Mouse (Mus musculus): ENCODE data around the gene Mgat4b. TPM values are rescaled to one million over a fixed set of nuclear protein-coding genes. Genes with fewer than 3 reads are reported as not detected.
A peak's percentile ranks its signal among the peaks of the same experiment; 100 is the strongest.
"Not testable (repeated sequence)": the region's sequence is repeated elsewhere in the genome, so short reads cannot be mapped to it uniquely, and the experiment has no call there.

Gene Mgat4b
- 100 to 1,000 TPM in 1 of 2 experiments, 10 to 100 TPM in 1; 89.3 to 110 TPM for total RNA-seq (2021)
- long read RNA-seq, experiment 1, transcript Mgat4b-201 (15 exons, 2,429 nt), result major isoform, 105 of 123 reads
- long read RNA-seq, experiment 1, partial matches to known transcripts, result 2 of 123 reads
- long read RNA-seq, experiment 1, other reads (novel, unspliced or antisense), result 16 of 123 reads
- long read RNA-seq, experiment 2, transcript Mgat4b-201 (15 exons, 2,429 nt), result major isoform, 274 of 371 reads
- long read RNA-seq, experiment 2, partial matches to known transcripts, result 51 of 371 reads
- long read RNA-seq, experiment 2, other reads (novel, unspliced or antisense), result 44 of 371 reads

DNA sequence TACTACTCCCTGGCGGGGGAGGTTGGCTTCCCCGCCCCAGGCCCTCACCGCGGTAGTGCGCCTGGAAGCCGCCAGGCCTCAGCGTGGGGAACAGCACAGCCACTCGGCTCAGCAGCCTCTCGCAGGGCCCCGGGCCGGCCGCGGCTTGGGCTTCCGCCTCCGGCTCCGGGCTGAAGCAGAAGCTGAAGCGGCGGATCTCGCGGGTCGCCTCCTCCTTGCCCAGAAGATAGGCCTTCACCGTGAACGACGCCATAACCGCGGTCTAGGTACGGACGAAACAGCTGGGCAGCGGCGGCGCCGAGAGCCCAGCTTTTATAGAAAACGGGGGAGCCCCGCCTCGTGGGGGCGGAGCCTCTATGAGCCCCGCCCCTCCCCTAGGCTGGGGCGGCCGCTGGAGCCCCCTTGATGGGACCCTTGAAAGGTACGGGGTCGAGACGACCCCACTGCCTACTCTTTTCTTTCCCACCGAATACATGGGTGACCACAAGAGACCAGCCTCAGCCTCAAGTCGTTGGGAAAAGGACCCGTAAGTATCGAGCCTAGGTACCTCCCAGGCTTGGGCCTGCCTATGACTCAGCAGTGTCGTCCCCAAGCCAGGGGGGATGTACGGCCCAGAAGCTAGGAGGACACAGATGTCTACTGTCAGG is at the start of gene Mgat4b, which contains the start of gene Sqstm1:
Mgat4b (plus strand) TSS at position 386 of the 647 bp plus-strand sequence.
Sqstm1 (minus strand) TSS at position 323 of the 647 bp plus-strand sequence.
- DNase-seq (ENCODE audit: low spot score in 2 of 2), result peak; percentile 93 to 94

DNA sequence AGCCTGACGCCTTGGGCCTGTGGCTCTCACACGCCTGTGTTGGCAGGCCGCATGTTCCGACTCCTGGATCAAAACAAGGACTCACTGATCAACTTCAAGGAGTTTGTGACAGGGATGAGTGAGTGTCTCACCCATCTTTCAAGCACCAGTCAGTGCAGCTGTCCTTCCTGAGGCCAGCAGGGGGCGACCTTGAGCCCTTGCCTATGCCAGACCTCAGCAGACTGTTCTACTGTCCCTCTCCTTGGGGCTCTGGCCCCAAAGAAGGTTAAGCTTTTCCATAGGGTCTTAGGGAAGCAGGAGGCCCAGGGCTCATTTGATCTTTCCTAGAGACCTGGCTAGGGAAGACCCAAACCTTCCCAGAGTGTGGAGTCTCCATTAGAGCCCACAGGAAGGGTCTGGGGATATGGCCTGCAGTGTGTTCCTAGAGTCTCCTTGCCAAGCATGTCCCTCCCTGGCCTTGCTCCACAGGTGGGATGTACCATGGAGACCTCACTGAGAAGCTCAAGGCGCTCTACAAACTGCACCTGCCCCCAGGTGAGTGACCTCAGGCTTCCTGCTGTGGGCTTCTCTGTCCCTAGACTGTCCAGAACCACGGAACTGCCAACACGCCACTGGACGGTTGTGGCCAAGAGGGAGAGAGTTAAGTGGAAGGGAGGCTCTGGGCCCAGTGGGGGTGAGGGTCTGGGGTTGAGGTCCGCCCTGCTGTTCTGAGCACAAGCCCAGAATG is 48.9 kb upstream of the Mgat4b start:
- peak; percentile 56 to 62 for DNase-seq (ENCODE audit: low spot score in 2 of 2)

DNA sequence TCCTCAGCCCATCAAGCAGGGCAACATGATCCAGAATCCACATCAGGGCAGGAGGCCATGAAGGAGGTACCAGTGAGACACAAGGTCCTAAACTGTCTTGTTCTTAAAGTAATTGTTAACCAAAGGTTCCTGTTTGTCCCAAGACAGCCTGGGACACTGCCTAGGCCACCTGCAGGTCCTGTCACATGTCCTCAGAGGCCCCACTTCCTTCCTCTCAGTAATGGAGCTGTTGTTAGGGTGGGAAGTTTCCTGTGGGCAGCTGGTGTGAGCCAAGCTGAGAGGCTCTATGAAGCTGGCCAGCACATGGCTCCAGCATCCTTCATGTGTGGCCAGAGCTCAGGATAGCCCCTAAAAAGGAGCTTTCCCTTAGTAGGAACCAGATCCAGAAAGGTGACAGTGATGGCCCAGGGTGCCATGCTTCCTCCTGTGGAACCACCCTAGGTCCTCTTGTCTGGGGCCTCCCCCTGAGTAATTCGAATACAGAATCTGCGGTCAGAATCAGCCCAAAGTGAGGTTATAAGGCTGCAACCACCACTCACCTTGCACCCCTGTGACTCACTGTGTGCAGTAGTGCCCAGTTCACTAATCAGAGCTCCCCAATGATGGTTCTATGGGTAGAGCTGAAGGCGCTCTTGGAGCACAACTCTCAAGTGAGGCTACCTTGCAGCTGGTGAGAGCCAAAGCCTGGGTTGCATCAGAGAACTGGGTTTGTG is 48.2 kb upstream of the Mgat4b start:
- DNase-seq (ENCODE audit: low spot score in 2 of 2), result no peak

DNA sequence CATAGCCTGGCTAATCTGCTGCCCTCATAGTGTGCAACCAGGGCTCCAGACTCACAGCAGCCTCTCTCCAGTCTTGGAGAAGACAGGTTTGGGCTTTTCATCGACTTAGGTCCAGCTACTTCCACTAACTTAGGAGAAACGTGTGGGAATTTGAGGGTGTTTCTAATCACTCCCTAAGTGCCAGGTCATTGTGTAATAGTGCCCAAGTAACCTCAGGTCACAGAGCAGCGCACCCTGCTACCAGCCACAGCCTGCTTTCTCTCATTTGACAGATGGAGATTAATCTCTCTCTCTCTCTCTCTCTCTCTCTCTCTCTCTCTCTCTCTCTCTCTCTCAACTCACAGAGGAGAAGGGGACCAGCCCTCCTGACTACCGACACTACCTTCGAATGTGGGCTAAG is 42.3 kb upstream of the Mgat4b start:
- DNase-seq (ENCODE audit: low spot score in 2 of 2), result no peak

DNA sequence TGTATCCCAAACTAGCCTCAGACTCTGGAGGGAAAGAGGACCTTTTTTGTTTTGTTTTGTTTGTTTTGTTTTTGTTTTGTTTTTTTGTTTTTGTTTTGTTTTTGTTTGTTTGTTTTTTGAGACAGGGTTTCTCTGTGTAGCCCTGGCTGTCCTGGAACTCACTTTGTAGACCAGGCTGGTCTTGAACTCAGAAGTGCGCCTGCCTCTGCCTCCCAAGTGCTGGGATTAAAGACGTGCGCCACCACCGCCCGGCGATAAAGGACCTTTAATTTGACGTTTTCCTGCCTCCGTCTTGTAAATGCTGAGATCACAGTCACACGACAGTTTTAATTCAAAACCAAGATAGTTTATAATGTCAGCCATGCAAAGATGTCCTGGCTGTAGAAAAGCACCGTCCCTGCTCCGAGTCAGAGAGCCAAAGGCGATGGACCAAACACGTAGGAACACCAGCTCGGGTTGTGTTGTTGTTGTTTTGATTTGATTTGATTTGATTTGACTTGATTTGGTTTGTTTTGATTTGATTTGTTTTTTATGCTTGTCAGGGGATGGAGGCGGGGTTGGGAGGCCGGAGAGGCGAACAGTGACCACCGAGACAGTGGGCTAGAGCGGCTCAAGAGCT is 36.5 kb upstream of the Mgat4b start, which contains the start of gene Mrnip:
Mrnip (plus strand) TSS at position 334 of the 619 bp plus-strand sequence.
- DNase-seq (ENCODE audit: low spot score in 2 of 2), result not testable (repeated sequence)

DNA sequence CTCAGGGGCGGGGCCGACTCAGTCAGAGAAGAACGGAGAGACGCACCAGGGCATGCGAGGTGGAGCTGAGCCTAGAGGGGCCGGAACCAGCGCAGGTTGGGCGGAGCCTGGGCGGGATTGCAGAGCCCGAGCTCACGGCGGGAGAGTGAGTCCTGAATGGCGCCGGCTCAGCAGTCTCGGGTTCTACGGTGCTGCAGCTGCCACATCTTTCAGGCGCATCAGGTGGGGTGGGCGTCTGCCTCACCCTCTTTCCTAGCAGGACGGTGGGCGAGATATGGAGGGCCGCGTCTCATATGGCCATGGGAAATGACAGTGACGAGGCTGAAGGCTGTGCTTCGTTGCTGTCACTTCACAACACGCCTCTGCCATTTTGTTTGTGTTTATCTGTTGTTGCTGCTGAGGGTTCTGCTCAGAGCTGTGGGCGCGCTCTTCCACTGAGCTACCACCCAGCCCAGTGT is 35.9 kb upstream of the Mgat4b start:
- DNase-seq (ENCODE audit: low spot score in 2 of 2), result peak; percentile 91 to 97

DNA sequence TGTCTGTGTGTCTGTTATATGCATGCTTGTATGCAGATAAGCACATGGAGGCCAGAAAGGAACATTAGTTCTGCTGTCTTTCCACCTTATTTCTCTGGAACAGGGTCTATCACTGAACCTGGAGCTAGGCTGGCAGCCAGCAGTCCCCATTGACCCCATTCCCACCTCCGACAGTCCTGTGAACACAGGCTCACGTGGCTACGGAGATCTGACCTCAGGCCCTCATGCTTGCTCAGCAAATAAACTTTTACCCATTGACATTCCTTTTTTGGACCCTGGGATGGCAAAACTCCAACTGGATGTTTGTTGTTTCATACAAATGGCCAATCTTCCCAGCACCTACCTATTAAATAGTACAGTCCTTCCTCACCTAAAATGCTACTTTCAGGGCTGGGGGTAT is 34.3 kb upstream of the Mgat4b start:
- DNase-seq (ENCODE audit: low spot score in 2 of 2), result no peak

DNA sequence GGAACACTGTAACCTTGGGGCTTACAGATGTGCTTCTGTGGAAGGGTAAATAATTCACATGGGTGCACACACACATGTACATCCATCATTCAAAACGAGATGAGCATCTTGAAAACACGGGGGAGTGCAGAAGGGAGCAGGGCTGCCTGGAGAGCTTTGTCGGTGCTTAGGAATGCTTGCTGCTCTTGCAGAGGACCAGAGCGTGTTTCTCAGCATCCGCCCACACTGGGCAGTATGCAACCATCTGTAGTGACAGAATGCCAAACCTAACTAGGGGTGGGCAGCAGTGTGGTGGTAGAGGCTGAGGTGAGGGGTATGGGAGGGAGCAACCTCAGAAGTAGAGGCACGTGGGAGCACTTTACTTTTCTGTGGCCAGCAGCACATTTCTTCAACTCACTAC is 33.6 kb upstream of the Mgat4b start:
- no peak for DNase-seq (ENCODE audit: low spot score in 2 of 2)

DNA sequence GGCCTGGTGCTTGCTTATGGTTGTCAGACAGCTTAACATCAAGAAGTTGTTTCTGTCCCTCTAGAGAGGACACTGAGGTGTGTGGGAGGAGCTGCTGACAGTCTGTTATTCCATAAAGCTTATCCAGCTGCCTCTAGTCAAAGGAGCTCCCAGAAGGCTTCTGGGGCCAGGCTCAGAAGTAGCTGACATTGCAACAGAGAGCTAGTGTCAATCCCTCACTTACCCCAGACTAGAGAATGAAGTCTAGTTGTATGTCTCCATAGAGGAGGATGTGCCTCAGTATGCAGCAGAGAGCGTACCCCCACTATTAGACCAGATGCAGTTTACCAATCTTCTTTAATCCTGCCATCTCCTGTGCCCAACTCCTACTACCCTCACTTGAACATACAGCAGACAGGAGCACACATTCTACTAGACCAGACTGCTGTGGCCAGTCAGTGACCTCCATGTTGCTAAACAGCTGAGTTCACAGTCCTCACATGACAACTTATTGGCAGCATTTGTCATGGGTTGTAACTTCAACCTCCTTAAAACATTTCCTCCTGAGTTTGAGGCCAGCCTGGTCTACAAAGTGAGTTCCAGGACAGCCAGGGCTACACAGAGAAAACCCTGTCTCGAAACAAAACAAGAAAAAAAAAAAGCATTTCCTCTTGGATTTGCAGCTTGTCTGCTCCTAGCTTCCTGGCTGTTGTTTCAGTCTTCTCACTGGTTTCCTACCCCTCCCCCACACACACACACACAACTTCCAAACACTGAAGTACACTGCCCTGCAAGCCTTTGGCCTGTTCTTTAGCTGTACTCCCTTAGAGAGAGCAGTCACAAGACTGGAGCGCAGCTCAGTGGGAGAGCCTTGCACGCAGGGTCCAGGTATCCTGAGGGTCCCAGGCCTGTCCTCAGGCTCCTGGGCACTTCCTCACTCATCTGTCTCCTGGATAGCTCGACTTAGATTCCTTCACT is 31.9 kb upstream of the Mgat4b start:
- DNase-seq (ENCODE audit: low spot score in 2 of 2), result no peak

DNA sequence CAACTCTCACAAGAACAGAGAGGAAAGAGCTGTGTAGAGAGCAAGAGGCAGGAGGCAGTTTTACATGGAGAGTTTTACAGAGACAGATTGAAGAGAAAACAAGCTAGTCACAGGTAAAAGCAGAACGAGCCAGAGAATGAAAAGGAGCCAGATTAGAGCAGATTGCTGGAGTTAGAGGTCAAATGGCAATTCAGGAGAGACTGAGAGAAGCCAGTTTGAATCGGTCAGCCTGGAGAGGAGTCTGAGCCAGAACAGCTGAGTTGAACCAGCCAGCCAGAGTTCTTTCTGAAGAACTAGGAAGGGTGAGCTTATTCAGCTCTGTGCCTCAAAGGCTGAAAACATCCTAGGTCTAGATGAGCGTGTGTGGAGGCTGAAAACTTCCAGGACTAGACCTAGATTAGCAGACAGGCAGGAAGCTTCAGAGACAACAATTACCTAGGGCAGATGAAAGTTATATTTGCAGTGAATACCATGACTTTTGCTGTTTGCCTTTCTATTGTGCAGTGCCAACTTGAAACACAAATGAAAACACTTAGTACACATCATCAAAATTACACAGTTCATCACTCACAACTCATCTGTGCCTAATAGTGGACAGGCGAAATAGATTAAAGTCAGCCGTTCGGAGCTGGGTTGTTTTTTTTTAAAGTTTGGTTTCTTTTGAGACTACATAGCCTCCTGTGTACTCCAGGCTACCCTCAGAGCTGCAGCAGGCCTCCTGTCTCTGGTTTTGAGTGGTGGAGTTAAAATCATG is 30.0 kb upstream of the Mgat4b start:
- no peak for DNase-seq (ENCODE audit: low spot score in 2 of 2)

DNA sequence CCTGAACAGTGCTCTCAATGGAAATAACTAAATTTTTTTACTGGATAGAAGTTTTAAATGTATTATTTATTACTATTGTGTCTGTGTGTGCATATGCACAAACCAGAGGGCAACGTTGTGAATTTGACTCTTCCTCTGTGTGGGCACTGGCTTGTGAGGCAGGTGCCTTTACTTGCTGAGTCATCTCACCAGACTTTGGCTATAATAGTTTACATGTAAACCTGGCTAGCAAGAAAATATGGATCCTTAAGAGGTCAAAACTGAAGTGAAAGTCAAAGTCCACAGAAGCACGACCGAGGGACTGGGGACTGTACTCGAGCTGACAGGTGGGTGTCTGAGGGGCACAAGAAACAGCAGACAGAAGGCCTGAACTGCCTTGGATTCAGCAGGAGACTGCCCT is 28.0 kb upstream of the Mgat4b start:
- DNase-seq (ENCODE audit: low spot score in 2 of 2), result no peak

DNA sequence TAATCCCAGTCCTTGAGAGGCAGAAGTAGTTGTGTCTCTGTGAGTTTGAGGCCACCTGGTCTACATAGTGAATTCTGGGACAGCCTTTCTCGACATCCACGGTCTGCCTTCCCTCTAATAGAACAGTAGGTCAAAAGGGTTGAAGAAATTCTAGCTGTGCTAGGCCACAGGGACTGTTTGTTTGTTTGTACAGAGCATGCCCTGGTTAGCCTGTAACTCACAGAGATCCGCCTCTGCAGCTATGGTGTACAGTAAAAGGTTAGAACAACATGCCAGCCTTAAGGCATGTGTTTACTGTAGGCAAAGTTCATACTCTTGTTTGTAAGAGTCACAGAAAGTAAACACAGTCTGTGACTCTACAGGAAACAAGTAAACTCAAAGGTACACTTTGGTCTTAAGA is 25.9 kb upstream of the Mgat4b start:
- no peak for DNase-seq (ENCODE audit: low spot score in 2 of 2)

DNA sequence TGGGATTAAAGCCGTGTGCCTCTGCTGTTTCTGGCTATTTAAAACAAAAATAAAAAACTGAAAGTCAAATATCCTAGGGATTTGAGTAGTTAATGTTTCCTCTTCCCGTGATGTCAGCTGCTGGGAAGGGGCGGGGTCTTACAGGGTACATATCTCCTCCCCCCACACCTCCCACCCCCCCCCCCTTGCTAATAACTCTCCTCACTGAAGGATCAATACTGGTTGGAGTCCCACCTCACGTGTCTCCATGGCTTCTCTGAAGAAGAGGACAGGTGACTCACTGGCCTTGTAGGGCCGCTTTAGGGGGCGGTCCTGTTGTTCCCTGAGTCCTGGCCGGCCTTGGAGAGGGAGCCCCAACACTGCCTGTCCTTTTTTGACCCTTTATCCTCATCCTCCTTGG is 22.0 kb upstream of the Mgat4b start:
- DNase-seq (ENCODE audit: low spot score in 2 of 2), result no peak

DNA sequence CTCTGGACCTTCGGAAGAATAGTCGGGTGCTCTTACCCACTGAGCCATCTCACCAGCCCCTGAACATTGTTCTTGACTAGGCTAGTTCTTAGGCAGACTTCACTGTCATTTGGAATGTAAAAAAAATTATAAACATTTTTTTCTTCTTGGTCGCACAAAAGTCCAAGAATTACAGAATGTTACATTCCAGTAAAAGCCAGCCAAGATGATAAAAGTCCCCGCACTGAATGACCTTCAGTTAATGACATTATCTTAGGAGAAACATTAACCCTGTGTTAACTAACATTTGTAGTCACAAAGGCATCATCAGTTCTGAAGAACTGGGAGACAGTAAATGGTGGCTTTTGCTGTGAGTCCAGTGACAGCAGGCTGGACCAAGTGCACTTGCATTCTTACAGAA is 20.3 kb upstream of the Mgat4b start:
- DNase-seq (ENCODE audit: low spot score in 2 of 2), result no peak

DNA sequence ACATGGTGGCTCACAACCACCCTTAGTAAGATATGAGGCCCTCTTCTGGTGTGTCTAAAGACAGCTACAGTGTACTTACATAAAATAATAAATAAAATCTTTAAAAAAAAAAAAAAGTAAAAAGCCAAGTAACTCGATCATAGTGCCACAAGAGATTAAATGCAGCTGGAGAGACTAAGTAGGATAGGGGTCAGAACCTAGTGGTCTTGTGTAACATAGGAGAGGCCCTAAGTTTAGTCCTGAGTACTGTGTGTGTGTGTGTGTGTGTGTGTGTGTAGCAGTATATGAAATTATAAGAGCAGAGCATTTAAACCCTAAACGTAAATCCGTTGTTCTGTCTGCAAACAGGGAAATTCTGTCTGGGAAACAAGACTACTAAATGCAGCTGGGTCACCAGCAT is 18.4 kb upstream of the Mgat4b start:
- no peak for DNase-seq (ENCODE audit: low spot score in 2 of 2)

DNA sequence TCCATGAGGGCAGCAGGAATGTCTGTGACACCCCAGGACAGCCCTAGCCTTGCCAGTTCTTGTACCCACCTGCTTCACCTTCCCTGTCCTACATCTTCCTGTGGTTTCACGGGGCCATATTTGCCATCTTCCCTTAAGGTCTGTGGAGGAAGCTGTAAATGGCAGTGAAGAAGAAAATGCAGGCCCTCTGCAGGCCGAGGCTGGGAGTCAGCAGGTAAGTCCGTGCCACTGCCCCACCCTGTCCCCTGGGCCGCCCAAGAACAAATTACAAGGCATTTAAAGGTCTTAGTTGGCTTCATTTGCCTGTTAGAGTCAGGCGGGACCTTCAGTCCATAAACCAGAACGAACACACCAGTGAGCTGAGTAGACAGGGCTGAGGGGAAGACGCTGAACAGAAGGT is 16.6 kb upstream of the Mgat4b start:
- no peak for DNase-seq (ENCODE audit: low spot score in 2 of 2)

DNA sequence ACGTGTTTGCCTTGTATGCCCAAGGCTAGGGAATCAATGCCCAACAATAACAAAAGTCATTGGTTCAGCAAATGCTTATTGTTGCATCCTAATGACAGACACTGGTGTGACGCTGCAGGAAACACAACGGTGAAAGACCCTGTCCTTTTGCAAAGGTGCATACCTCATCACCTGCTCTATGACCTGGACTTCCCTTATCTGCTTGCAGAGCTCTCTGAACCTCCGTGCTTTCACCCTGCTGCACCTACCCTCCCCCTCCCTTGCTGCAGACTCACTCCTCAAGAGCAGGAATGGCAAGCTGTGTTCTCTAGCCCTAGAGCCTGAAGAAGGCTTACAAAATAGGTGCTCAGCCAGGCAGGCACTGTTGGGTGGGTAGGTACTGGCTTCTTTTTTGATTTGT is 15.9 kb upstream of the Mgat4b start:
- no peak for DNase-seq (ENCODE audit: low spot score in 2 of 2)

DNA sequence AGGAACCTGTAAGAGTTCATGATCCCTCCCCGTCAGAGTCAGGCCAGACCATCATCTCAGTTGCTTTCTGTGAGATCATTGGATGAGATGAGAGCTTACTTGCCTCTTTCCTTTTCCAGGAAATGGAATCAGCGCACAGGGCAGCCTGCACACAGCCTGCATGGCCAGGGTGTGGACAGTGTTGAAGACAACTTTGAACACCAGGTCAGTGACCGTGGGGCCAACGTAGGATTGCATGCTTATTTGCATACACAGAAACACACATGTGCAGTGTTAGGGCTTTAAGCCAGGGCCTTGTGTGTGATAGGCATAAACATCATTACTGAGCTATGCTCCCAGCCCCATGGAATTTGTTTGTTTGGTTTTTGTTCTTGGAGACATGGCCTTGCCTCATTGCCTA is 13.2 kb upstream of the Mgat4b start:
- no peak for DNase-seq (ENCODE audit: low spot score in 2 of 2)

All from adrenal gland, adult 18-20 months (tissue).